Mouse (Mus musculus): ENCODE data around the gene Fbxo2. TPM values are rescaled to one million over a fixed set of nuclear protein-coding genes. Genes with fewer than 3 reads are reported as not detected.
A peak's percentile ranks its signal among the peaks of the same experiment; 100 is the strongest.

The Fbxo2 gene
- total RNA-seq, 2 experiments from 2014 or later: 97.4 to 116 TPM

DNA sequence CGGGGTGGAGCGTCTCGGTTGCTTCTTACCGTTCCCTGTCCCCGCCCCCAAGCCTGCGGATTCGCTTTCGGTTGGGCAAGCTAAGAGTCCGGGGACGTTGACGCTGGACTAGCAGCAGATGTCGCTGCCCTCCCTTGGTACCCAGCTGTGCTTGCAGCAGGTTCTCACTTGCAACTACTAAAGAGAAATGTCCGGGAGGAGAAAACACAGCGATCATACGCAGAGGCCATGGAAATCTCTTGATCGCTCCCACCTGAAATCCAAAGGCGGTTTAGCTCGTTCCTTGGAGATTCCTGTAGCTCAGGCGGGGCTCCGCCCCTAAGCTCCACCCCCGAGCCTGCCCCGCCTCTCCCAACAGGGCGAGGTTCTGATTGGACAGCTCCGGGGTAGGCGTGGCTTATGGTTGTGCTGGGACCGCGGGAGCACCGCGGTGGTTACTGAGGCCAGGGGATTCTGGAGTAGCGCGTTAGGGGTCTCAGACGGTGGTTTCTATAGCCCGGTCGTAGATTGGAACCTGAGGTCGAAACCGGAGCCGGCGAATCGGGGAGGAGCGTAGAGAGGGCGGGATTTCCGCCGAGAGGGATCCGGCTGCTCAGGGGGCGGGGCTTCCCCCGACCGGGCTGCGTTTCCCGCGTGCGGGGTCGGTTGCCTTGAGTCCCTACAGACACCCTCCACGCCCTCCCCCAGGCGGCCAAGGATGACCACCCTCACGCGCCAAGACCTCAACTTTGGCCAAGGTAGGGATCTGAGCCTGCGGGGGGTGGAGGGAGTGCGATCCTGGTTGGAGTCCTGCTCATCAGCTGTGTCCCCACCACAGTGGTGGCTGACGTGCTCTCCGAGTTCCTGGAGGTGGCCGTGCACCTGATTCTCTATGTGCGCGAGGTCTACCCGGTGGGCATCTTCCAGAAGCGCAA is 20.1 kb upstream of the Fbxo2 start:
- DNase-seq (ENCODE audit: extremely low spot score in 1 of 2, low spot score in 1 of 2): peak; percentile 79 to 95

DNA sequence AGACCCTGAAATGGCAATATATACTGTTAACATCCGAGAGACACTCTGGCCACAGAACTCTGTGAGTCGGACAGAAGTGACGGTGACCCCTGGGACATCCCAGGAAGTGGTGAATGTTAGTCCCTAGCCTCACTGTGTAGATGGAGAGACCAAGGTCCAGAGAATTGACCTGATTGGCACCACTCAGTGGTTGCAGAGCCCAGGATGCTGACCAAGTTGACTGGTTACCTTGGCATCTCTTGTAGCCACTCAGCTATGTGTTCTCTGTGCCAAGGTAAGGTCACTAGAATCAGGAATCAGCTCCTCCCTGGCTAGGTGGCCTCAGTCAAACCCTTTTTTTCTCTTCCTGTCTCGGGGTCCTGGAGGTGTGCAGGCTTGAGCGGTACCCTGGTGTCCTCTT is 16.7 kb upstream of the Fbxo2 start:
- no peak for DNase-seq (ENCODE audit: extremely low spot score in 1 of 2, low spot score in 1 of 2)

DNA sequence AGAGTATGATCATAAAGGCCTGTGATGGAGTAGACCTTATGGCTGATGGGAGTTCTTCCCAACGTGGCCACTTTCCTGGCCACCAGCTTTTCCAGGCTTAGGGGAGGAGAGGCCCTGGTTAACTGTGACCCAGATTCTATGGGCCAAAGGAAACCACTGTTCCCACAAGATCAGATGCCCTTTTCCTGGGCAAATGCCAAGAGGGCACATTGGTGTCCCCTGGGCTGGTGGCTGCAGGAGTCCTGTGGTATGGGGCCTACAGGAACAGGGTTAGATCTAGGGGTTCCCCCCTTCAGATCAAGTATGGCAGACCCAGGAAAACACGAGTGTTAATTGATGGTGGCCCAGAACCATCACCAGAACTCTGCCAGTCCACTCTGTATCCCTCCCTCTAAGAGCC is 12.7 kb upstream of the Fbxo2 start:
- DNase-seq (ENCODE audit: extremely low spot score in 1 of 2, low spot score in 1 of 2): no peak

DNA sequence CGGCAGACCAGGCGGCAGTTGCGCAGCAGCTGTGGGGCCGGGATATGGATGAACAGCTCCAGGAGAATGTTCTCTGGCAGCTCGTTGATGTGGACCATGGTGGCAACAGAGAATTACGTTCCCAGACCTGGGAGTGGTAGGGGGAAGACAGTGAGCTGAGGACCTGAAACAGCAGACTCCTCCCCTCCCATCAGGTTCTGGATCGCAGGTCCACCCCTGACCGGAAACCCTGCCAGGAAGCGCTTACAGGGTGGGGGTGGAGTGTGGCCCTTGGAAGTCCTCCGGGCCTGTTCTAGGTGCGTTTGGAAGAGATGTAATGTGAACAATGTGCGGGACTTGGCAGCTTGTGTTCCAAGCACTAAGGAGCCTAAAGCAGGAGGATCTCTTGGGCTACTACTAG is 10.9 kb upstream of the Fbxo2 start:
- DNase-seq (ENCODE audit: extremely low spot score in 1 of 2, low spot score in 1 of 2): no peak

DNA sequence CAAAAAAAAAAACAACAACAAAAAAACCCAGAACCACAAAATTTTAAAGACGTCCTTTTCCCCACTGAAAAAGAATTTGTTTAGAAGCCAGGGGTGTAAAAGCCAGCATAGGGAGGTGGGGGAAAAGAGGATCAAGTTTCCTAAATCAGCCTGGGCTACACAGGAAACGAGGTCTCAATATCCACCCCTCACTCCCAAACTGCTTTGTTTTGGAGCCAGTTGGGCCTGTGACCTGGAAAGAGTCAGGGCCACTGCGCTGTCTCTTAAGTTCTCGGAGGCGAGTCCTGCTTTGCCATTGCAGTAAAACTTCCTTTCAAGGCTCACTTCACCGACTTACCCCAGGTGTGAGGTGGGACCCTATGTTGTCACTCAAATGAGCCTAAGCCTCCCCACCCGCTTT is 10.2 kb upstream of the Fbxo2 start:
- no peak for DNase-seq (ENCODE audit: extremely low spot score in 1 of 2, low spot score in 1 of 2)

DNA sequence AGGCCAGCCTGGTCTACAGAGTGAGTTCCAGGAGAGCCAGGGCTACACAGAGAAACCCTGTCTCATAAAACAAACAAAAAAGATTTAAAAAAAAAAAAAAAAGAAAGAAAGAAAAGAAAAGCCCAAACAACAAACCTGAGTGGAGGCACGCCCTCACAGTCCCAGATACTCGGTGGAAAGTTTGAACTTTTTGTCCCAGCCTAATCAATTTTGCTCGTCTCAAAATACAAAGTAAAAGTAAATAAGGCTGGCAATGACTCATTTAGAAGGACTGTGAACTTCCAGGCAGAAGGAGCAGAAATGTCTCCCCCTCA is 9.5 kb upstream of the Fbxo2 start:
- DNase-seq (ENCODE audit: extremely low spot score in 1 of 2, low spot score in 1 of 2): no peak

DNA sequence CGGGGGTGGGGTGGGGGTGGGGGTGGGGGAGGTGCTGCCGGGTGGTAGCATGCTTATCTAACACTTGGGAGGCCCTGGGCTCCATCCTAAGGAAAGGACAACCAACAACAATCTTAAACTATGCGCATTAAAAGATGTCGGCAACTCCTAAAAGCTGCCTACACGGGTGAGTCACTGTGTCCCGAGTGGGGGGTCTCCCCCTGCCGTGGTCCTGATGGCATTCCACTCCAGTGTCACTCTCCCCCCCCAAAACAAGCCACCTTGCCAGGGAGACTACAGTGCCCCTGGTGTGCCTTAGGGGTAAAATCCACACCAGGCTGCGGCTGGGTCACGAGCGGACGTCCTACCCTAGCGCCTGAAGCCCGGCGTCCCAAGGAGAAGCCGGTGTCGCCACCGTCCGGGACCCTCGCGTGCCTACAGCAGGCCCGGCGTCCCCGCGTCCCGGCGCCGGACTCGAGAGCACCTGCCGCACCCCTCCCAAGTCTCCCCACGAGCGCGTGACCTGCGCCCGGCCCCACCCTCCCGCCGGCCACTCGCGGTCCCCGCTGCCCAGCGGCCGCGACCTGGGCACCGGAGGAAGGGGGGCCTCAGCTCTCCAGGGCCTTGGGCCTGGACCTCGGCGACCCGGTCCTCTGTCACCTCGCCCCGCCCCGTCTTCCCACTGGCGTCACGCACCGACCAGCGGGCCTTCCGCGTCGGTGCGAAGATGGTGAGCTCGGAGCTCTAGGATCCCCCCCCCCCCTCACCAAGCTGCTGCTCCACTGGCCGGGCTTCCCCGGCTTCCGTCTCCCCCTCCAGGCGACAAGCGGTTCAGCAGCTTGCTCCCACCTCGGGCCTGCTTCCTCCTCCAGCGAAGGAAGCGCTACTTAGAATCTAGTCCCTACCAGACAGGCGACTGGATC is 8.9 kb upstream of the Fbxo2 start, which contains the start of gene Fbxo6:
Fbxo6 (minus strand) TSS at position 874 of the 902 bp plus-strand sequence.
- DNase-seq (ENCODE audit: extremely low spot score in 1 of 2, low spot score in 1 of 2): peak; percentile 72 to 75

DNA sequence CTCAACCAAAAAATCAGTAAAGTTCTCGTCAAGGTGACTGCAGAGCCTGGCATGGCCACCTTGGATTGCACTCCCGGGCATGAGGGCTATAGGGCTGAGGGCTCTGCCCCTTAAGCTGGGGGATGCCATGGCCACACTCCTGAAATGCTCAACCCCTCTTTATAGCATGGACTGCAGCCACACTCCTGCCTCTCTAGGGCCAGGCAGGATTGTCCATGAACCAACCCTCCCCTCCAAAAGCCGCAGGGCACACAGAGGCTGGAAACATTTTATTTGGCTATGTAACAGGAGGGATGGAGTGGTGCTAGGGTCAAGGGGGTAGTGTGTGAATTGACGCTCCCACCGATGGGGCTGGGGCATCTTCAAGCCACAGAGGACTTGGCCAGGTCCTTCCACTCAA is 7.9 kb upstream of the Fbxo2 start:
- DNase-seq (ENCODE audit: extremely low spot score in 1 of 2, low spot score in 1 of 2): no peak

DNA sequence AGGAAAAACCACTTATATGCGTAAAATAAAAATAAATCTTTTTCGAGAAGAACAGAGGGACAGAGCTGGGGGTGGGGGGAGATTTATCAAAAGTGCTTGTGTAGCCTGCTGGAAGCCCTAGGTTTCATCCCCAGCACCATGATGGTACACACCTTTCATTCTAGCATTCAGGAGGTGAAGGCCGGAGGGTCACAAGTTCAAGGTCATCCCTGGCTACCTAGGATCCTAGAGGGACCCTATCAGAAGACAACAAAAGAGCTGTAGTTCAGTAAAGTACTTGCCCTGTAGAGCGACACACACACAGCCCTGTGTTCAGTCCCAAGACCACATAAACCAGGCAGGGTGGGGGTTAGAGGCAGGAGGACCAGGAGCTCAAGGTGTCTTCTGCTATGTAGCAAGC is 6.4 kb upstream of the Fbxo2 start:
- DNase-seq (ENCODE audit: extremely low spot score in 1 of 2, low spot score in 1 of 2): no peak

DNA sequence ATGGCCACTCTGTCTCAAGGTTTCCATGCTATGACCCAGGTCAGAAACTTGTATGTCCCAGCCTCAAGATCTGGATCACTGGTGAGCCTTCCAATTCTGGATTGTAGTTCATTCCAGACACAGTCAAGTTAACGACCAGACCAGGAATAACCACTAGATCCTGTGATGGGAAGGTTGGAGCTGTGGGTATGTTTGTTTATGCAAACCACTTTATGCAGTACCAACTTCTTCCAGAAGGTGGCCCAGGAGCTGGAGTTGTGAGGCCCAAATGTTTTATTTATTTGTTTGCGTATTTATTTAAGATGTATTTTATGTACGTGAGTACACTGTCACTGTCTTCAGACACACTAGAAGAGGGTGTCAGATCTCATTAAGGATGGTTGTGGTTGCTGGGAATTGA is 5.4 kb upstream of the Fbxo2 start:
- DNase-seq (ENCODE audit: extremely low spot score in 1 of 2, low spot score in 1 of 2): peak in 1 of 2 experiments; percentile 74

DNA sequence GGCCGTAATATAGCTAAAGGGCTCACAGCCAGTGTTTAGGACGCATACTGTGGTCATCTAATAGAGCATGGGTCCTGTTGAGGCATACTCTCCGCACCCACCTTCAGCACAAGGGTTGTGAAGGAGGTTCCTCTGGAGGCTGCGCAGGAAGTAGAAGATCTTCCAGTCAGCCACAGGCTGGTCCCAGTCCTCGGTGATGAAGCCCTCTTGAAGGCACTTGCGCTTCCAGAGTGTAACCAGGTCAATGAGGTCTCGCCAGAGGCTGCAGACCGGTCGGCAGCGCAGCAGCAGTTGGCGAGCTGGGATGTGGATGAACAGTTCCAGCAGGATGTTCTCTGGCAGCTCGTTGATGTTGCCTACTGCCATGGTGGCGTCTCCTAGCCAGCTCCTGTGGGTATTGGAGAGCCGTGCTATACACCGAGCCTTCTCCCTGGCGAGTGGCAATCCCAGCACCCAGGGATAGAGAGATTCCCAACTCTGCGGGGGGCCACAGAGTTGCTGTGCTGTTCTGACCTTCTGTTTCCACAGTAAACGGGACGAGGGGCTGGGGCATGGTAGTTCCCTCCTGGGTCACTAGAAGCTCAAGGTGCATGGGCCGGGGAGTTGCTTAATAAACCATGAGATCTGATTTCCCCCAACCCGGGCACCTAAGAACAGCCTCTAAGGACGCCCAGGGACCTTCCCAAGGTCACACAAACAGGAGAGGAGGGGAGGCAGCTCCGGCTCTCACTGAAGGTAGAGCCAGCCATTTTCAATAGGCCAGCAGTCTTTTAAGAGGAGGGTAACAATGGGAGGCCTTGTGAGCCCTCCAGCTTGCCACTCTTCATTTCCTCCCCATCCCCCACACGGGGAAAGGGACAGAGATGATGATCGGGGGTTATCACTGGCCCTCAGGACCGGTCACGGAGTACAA is 1.7 kb upstream of the Fbxo2 start:
- DNase-seq (ENCODE audit: extremely low spot score in 1 of 2, low spot score in 1 of 2): peak; percentile 29 to 37

DNA sequence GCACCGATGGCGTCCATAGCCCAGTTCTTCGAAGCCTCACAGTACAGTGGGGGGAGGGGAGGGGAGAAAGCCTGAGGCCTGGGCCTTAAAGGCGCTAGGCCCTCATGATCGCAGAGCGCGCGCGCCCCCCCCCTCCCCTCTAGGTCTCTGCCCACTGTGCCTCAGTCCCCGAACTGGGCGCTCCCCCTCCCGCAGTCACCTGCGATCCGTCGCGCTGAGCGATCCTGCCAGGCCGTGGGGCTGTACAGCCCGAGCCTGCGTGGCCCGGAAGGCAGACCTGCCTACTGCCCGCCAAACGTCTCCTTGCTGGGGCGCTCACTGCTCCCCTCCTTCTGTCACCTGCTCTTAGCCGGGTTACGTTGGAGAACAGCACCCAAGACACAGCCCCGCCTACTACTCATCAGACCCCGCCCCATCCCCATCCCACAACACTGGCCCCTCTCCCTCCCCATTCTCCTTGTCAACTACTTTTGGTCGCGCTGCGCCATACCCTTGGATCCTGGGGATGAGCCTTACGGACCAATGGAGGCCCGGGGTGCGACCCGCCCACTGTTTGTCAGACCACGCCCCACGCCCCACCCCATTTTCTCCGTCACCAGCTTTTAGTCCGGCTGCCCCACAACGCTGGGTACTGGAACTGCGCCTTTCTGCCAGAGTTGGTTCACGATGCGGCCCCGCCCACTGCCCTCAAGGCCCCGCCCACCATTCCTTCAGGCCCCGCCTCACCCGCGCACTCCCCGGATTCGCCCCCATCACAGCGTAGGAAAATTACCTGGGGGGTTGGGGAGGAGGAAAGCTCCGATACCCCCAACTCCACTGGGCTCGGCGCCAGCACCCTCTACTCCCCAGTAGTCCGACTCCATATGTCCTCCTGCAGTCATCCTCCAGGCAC is 631 bp upstream of the Fbxo2 start:
- DNase-seq (ENCODE audit: extremely low spot score in 1 of 2, low spot score in 1 of 2): peak; percentile 91 to 93

DNA sequence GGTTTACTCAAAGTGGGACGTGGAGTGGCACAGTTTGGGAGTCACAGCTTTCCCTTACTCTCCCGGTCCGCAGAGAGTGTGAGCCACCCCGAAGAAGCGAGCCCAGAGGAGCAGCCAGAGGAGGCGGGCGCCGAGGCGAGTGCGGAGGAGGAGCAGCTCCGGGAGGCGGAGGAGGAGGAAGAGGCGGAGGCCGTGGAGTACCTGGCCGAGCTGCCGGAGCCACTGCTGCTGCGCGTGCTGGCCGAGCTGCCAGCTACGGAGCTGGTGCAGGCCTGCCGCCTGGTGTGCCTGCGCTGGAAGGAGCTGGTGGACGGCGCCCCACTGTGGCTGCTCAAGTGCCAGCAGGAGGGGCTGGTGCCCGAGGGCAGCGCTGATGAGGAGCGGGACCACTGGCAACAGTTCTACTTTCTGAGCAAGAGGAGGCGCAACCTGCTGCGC is 3.6 kb downstream of the Fbxo2 start:
- peak; percentile 62 to 66 for DNase-seq (ENCODE audit: extremely low spot score in 1 of 2, low spot score in 1 of 2)

DNA sequence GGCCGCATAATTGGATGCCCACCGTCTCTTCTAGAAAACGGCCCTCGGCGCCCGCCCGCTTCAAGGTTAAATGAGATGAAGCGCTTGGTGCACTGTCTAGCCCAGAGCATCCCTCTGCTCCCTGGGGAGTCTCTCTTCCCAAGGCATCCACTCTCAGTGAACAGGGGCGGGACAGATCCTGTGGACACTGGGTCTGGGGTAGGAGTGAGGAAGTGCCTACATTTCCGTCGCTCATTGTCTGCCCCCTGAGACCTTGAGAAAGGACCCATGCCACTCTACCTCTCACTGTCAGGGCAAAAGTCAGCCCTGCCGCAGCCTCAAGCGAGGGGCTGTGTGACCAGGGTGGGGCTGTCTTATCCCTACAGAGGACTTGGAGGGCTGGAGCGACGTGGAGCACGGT is 4.0 kb downstream of the Fbxo2 start:
- no peak for DNase-seq (ENCODE audit: extremely low spot score in 1 of 2, low spot score in 1 of 2)

DNA sequence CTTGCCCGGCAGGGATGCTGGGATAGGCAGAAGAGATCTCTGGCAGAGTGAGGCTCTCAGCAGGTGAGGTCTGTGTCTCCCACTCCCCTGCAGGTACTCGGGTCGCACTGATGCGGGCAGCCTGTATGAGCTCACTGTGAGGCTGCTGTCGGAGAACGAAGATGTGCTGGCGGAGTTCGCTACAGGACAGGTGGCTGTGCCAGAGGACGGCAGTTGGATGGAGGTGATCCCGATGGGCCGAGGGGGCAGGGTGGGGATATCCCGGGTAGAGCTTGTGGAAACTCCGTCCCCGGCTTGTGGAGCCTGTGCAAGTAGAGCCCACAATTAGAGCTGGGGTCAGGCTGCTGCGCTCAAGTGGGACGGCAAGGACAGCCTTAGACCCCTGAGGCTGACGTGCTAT is 5.1 kb downstream of the Fbxo2 start:
- no peak for DNase-seq (ENCODE audit: extremely low spot score in 1 of 2, low spot score in 1 of 2)

DNA sequence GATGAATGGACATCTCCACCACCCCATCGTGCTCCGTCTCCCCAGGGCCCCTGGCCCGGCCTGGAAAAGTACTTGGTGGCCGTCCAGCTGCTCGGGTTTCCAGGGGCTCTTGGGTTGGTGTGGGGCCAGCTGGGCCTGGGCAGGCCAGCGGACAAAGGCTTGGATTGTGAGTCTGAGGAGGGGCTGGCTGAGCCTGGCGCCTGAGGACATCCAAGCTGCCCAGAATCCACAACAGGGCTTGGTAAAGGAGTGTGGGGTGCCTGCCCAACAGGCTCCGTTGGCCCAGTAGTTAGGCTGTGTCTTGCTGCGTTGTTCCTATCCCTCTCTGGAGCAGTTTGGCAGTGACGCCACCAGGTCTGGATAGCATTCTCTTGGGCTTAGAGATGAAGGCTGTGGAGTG is 6.0 kb downstream of the Fbxo2 start:
- DNase-seq (ENCODE audit: extremely low spot score in 1 of 2, low spot score in 1 of 2): peak in 1 of 2 experiments; percentile 59

DNA sequence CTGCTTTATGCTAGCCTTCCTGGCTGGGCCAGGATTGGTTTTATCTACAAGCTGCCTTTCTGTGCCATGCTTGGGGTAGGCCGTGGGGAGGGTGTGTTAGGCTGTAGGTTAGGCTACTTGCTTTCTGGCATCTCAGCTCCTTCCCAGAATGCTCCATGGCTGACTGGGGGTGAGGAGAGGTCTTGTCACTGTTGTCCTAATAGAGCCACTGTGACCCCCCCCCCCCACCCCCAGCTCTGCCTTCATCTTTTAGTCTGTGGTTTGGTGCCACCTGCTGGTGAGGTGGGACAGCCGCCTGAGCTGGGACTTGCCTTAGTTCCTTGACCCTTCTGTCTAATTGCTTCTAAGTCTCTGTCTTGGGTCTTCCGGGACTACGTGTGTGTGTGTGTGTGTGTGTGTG is 6.6 kb downstream of the Fbxo2 start:
- DNase-seq (ENCODE audit: extremely low spot score in 1 of 2, low spot score in 1 of 2): peak in 1 of 2 experiments; percentile 88

DNA sequence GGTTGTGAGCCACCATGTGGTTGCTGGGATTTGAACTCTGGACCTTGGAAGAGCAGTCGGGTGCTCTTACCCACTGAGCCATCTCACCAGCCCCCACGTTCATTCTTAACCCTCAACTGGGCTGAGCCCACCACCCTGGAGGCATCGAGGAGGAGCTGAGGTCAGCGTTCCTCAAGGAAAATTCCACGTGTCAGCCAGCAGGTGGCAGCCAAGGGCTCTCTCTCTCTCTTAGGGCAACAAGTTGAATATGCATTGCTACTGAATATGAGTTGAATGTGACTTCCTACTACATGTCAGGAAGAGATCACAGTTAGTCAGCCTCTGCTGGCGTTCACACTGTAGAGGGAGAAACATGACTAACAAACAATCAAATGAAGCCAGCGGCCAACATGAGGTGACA is 7.9 kb downstream of the Fbxo2 start:
- peak in 1 of 2 experiments; percentile 79 for DNase-seq (ENCODE audit: extremely low spot score in 1 of 2, low spot score in 1 of 2)

DNA sequence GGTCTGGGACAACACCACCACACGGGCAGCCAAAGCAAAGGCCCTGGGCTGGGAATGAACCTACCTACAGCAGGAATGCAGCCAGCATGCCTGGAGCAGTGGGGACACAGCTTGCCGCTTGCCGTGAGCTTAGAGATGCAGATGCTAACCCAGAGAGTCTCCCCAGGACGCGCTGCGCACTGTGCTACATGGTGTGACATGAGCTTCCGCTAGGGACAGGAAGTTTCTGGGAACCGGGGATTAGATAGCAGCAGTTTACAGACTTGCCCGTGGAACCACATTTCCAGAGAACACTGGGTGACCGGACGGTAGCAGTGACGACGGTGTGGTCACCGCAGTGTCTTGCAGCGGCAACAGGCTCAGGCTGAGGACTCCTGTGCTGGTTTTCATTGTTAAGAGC is 9.2 kb downstream of the Fbxo2 start:
- DNase-seq (ENCODE audit: extremely low spot score in 1 of 2, low spot score in 1 of 2): no peak

All from layer of hippocampus, postnatal 25 days (tissue).